Mouse (Mus musculus): ENCODE measurements around the gene Fchsd2.

DNA sequence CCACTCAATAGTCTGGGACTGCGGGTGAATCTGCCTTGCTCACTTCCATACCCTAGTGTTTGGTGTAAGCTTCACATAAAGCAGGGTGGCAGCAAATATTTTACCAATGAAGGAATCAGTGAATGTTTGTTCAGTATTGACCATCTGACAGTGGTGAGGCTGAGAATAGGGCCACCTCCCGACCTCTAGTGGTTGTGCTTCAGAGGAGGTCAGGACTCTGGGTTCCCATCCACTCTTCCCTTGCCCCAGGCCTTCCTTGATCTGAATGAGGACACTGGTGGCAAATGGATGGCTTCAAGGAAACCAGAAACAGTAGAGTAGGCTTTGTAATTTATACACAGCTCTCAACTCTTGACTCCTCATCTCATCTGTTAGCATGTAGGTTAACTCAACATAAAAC is 14.0 kb downstream of the Fchsd2 start:
- TF ChIP-seq CTCF (conservative IDR thresholded peaks at IDR 0.05; ENCODE audit: low read length) (no peak), POU5F1 (IDR thresholded peaks at IDR 0.05; ENCODE audit: borderline replicate concordance, low read length) (no peak), NANOG (IDR thresholded peaks at IDR 0.05; ENCODE audit: borderline replicate concordance, low read length) (no peak)
